Mouse (Mus musculus): Measurements from ENCODE around the gene Myl3.
A peak's percentile ranks its signal among the peaks of the same experiment; 100 is the strongest.

The Myl3 gene

DNA sequence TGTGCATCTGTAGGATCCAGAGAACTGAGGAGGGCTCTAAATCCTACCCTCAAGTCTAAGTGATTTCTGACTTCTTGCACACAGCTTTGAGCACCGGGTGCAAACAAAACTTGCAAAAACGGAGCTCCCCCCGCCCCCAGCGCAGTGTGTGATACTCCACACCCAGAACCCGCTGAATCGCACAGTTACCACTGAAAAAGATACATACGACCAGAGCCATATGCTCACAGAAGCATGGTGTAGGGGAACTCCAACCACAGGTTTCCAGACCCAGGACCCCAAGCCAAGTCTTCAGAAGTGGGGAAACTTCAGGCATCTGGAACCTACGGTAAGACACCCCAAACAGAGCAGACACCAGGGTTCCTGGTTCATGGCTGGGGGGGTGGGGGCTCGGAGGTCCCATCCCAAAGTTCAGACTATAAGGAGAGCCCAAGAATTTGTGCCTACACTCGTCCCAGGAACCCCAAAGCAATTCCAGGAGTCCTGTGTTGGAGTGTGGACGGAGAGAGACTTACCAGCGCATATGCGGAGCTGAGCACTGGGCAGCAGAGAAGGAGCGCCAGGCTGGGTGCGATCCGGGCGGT, at the start of gene Myl3:
Gene Myl3, plus strand, starts transcription at position 151 of the 584 bp plus-strand sequence.
- no peak for DNase-seq (ENCODE audit: low read depth)

DNA sequence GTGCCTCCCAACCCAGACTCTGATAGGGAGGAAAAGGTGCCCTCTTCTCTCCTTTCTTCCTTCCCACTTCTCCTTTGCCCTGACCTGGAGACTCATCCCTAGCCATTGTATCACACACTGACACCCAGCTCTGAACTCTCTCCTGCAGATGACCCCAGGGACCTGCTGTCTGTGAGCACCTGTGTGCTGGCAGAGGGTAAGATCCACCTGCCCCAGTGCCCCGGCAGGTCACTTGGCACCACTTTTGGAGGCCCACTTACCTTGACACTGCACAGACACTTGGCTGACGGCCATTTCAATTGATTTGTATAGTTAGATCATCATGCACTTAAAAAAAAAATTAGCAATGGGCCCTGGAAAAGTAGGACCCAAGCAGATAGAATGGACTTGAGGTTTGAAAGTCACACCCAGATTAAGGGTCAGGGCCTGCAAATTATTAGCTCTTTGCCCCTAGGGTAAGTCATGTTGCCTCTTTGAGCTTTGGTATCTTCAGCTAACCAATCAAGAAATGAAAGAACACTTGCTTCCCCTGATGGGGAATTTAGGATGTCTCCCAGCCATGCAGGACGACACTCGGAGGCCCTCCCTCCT, 46.4 kb upstream of the Myl3 start:
- no peak for DNase-seq (ENCODE audit: low read depth)

DNA sequence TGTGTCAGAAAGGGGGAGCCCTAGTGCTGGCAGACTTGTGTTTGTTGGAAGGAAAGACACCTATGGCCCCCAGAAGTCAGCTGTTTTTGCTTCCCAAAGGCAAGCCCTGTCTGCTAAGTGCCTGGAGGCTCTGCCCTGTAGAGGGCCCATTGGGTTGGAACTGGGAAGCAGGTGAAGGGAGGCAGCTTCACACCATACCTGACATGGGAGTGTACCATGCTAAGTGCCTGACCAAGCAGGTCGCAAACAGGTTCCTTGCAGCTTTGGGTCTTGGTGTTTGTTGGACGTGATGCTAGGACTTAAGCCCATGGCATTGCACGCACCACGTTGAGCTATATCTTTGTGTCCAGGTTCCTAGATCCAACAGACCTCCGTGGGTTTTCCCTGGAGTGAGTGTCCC, 45.2 kb upstream of the Myl3 start:
- no peak for DNase-seq (ENCODE audit: low read depth)

DNA sequence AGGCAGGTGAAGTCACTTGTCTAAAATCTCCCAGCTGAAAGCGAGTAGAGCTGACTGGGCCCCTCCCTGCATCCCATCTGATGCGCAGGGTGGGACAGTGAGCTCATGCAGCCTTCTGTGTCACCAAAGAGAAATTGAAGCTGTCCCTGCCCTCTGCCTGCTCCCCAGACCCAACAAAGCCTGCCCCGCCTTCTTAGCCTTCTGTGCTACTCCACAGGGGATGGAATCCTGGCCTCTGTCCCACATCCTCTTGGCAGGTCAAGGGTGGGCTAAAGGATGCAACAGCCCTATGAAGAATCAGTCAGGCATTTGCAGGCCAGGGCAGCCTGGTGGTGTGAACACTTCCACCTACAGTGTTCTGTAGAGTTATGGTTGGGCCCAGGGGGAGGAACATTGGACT, 44.2 kb upstream of the Myl3 start:
- DNase-seq (ENCODE audit: low read depth), result no peak

DNA sequence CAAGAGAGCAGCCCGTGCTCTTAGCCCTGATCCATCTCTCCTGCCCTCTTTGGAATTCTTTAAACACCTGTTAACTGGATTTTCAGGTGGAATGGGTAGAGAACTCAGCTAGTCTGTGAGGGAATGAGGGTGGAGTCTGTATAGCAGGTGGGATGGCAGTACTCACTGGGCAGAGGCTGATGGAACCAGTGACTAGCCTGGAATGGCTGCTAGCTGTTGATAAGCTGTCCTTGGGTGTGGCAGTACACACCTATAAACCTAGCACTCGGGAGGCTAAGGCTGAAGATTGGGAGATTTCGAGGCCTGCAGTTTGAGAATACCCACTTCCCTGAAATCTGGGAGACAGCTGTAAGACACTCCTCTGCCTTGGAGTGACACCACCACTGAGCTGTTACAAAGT, 42.1 kb upstream of the Myl3 start:
- no peak for DNase-seq (ENCODE audit: low read depth)

DNA sequence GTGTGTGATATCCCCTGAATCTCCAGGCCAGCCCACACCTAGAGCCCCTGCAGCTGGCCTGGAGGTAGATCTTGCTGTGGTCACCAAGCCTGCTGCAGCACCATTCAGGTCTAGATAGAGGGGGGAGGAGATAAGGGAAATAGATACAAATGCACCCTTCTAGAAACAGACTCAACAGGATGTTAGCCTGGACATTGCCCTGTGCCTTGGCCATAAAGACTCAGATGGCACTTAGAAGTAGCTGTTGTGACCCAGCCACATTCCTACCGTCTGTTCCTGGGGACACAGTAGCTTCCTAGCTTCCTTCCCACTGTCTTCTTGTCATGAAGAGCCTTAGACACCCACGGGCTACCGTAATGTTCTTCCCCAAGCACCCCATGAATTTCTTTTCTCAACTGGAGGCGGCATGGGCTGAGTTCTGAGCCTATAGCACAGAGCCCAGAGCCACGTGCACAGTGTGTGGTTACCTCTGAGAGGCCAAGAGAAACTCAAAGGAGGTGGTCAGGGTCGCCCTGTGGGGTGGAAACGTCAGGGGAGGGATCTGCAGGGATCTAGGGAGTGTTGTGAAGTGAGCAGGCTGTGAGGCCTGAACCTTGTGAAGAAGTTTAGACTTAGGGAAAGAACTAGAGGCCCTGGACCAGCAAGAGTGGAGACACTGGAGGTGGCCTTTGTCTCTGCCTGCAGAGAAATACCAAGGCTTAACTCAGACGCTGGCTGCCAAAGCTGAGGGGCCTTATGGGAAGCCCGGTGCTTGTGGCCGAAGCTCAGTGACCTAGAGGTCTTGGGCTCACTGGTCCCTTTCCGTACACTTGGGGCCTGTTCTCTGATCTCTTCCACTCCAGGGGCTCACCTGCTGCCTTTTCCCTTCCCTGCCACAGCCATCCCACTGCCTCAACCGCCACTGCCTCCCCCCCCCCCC, 40.3 kb upstream of the Myl3 start:
- DNase-seq (ENCODE audit: low read depth), result no peak

DNA sequence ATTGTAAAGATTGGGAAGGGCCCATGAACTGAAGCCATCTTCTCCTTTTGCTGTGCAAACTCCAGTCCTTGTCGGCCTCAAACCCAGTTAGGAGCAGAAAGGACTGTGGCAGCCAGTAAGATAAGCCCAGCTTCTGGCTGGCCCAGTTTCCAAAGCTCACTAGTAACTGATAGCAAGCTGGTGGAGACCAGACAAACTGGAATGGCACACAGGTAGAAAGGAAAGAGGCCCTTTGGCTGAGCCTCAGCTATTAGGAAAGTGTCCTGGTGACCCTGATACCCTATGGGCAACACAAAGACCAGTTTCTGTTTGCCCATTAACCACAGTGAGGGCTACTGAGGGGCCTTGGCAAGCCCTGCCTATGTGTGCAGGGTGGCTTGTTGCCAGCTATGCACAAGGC, 38.8 kb upstream of the Myl3 start:
- DNase-seq (ENCODE audit: low read depth), result no peak

DNA sequence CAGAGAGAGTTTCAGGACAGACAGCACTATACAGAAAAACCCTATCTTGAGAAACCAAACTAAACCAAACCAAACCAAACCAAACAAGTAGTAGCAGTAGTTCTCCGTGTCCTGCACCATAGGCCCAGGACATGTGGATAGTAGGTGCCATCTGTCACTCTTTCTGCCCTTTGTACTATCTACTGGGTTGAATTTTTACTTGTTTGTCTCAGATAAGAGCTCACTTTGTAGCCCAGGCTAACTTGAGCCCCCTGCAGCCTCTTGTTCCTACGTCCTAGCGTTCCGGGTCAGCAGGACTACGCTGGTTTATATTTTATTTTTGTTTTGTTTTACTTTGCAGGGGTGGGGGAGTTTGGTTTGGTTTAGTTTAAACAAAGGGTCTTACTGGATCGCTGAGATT, 37.7 kb upstream of the Myl3 start:
- DNase-seq (ENCODE audit: low read depth), result no peak

DNA sequence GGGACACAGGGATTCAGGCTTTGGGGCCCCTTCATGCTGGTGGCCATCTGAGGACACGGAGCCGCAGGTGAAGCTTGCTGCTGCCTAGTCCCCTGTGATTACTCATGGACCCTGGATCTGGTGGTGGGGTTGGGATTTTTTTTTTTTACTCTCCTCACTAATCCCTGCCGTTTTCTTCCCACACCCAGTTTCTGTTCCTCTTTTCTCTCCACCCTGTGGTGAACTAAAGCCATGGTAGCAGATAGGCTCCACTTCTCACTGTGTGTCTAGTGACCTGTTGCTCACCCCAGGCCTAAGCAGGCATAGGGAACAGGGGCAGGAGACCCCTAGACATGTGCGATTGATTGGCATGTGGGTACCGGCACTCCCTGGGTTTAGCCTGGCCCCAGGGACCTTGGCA, 34.9 kb upstream of the Myl3 start:
- no peak for DNase-seq (ENCODE audit: low read depth)

DNA sequence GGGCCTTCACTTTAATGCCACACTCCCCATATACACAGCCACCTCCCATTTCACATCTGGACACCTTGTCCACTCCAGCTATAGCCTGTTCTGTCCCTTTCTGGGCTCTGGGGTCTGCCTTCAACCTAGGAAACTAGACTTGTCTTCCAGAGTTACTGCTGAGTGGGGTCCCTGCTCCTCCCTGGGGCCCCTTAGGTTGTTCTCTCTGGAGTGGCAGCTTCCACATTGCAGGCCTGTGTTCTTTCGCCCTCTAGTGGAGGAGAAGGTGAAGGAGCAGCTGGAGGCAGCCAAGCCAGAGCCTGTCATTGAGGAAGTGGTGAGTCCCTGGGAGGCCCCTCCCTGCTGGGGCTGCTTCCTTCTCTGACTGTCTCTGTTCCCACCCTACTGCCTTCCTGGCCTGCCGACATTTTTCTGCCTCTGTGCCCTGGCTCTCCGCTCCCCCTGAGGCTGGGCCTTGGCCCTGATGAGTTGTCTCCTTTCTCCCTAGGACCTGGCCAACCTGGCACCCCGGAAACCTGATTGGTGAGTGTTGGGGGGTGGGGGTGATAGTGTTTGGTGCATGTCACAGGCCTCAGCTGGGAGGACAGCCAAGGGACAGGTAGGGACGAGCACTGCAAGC, 31.9 kb upstream of the Myl3 start:
- DNase-seq (ENCODE audit: low read depth), result no peak

DNA sequence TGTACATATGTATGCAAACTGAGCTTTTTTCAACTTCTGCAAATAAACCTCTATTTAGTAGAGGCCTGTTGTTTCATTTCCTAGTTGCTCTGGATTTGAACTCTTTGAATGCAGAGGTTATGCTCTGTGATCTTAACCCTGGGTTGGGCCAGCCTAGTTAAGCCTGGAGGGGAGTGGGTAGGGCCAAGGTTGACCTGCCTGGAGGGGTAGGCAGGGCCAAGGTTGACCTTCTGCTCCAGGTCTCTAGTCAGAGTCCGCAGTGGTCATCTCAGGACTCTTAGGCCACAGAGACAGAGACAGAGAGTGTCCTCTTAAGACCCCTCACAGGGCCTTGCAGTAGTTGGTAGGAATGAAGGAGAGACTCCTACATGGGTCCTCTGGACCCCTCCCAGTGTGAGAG, 30.1 kb upstream of the Myl3 start:
- DNase-seq (ENCODE audit: low read depth), result no peak

DNA sequence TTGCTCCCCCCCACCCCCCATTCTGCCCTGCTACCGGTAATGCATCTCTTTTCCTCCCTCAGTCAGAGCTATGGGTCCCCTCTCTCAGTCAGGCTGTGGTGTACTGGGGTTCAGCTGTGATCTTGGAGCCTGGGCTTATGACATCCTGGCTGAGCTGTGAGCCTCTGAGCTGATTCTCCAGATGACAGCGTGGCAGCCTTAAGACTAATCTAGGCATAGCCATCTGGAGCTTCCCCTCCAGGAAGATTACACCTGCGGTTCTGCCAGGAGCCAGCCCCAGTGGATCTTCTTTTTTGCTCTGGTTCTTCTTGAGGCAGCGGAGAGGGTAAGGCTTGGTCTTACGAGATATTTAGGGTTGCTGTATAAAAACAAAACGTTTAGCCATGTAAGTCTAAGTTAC, 29.7 kb upstream of the Myl3 start:
- DNase-seq (ENCODE audit: low read depth), result no peak

DNA sequence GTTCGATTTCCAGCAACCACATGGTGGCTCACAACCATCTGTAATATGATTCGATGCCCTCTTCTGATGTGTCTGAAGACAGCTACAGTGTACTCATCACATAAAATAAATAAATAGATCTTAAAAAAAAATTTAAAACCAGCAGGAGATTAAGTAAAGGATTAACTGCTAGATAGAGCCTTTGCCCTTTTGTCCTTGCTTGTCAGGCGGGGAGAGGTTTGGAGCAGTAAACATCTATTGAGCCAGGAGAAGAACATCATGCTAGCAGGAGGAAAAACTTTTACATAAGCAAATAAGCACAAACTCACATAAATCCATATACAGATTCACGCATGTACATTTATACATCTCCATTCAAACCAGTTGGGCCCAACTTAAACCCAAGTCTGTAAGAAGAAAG, 29.1 kb upstream of the Myl3 start:
- no peak for DNase-seq (ENCODE audit: low read depth)

DNA sequence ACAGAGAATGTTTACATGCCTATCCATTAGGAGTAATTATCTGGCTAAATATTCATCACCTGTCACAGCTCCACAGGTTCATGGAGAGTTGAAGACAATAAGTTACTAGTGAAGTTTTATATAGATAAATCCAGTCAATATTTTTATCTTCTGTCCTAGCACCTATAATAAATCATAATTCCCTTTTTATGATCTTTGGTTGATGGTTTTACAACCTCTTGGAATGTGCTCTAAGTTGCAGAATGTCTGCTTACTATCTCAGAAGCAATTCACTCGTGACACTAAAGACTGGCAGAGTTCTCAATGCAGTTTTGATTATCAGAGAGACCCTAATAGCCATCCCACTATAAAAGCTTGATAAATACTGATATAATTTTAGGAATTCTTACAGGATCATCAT, 28.3 kb upstream of the Myl3 start:
- no peak for DNase-seq (ENCODE audit: low read depth)

DNA sequence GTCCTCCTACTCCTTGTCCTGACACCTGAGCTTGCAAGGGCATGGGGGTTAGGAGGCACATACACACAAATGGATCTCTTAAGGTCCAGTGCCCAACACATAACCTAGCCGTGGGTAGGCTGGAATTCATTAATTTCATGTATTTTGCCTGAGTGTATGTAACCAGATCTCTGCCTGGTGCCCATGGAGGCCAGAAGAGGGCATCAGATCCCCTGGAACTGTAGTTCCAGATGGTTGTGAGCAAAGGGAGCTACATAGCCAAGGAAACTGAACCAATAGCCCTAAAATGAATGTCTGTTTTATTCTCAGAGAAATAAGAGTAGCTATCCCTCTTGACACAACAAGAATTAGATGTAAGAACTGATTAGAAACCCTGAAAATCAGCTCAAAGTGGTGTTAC, 26.2 kb upstream of the Myl3 start:
- no peak for DNase-seq (ENCODE audit: low read depth)

DNA sequence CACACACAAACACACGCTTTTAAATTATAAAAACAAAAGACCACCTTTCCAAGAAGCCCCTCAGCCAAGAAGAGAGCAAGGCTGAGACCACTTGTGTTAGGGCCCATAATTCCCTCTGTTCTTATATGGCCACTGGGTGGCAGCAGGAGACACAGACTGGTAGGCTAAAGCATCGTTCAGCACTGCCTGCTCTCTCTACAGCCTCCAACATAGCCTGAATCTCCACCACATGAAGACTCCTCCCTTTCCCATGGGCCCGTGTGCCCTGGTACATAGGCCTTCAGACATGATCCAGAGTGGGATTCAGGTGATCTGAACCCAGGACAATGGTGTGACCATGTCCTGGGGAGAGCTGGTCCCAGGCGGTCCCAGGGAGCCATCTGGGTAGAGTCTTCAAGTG, 24.9 kb upstream of the Myl3 start:
- DNase-seq (ENCODE audit: low read depth), result no peak

DNA sequence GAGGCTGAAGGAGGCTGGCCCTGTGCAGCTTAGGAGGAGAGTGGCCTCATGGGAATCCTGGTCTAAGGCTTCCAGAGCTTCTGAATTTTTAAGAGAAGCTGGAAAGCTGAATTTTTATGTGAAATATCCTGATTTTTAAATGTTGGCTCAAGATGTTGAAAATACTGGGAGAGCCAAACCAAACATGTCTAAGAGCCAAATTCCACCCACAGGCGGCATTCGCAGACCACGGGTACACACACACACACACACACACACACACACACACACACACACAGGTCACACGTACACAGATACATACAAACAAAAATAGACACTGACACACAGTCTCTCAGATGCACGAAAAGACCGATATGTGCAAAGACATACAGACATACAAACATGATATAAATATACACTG, 23.6 kb upstream of the Myl3 start:
- DNase-seq (ENCODE audit: low read depth), result peak; percentile 75

DNA sequence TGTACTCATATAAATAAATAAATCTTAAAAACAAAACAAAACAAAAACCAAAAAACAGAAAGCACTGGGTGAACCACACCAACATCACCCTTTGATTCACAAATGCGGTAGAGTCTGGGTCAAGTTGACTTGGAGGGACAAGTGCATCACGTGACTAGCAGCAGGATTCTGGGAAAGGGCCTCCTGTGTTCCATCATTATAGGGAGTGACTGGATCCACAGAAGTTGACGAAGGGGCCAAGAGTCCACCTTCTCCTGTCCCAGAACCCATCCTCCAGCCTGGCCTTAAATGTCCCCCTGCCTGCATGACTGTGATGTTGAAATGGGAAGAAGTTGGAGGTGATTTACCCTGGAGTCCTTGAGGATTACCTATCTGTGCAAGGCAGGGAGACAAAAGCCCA, 22.9 kb upstream of the Myl3 start:
- DNase-seq (ENCODE audit: low read depth), result no peak

DNA sequence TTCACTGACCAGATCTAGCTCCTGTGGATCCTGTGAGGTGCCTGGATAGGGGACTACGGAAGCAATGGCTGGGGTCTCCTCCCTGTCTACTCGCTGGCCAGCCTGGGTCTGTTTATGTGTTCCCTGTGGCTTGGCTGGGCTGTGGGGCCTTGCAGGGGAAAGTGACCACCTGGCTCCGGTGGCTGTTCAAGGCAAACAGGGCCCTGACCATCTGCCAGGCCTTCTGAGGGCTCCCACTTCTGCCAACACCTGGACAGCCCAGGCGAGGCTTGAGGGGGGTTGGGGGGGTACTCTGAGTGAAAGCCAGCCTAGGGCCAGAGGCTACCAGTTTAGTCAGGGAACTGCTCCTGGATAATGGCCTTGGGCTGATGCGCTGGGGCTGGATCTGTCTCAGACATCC, 21.7 kb upstream of the Myl3 start:
- DNase-seq (ENCODE audit: low read depth), result no peak

DNA sequence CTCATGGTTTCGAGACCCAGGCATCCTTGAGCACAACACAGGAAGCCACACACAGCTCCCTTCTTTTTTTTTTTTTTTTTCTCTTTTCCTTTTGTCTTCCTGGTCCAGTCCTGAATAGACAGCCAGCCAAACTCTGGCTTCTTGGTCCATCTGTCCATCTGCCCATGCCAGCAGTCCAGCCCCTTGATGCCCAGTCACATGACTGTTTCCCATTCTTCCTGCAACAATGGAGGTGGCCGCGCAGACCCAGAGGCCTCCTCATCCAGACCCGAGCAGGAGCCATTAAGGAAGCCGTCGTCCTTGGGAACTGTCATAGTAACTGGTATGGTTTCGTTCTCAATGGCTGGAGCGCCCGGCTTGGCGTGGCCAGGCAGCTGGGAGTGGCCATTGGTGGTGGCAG, 19.6 kb upstream of the Myl3 start:
- no peak for DNase-seq (ENCODE audit: low read depth)

DNA sequence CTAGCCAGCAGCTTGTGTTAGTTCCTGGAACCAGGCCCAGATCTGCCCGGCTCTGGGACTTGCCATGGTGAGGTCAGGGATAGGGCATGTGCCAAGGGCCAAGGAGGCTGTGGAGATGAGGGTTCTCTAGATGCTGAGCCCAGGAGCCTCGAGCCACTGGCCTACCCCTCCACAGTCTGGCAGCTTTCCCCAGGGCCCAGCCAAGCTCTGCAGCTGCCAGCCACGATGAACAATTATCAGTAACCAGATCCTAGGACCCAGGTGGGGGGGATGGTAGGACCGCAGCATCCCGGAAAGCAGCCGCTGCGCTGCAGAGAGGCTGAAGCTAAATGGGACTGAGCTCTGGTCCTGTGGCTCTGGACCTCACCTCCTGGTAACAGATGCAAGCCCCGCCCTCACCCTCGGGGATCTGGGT, 15.9 kb upstream of the Myl3 start:
- DNase-seq (ENCODE audit: low read depth), result peak; percentile 79

DNA sequence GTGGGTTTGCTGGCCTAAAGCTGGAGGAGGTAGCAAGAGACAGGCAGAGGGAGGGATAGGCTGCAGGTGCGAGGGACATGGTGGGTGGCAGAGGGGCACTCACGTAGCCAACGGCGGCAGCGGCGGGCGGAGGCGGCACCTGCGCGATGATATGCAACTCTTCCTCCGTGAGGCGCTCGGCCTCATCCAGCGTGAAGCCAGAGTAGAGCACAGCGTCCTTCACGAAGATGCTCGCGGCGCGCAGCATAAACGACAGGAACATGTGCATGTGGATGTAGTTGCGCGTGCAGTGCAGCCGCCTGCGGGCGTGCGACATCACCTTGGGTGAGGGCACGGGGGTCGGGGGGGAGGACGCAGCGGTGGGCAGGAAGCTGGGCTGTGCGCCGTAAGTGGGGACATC, 14.8 kb upstream of the Myl3 start:
- DNase-seq (ENCODE audit: low read depth), result no peak

DNA sequence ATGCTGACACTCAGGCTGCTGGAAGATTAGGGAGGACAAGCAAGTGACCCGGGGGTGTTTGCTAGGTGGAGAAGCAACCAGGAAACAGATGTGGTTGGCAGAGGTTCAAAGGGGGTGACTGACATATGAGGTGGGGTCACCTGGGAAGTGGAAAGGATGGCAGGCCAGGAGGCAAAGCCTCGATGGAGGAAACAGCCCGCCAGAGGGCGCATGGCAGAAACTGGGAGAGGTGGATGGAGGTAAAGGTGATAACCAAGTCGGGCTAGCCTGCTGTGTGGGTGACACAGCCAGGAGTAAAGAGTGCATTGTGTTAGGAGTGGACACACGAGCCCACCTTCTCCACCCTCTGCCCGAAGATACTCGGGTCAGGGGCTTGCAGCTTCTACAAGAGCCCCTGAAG, 11.8 kb upstream of the Myl3 start:
- no peak for DNase-seq (ENCODE audit: low read depth)

Data from fibroblast of lung, adult 2 months (primary cell).